Mouse (Mus musculus) Muller cell, postnatal 12 days (primary cell): ENCODE data around the gene Evi2a.

Experiments used
- DNase-seq: peaks from one replicate; pipeline ENCODE4 v3.0.0-alpha.2; 2015; ENCODE audit errors: inconsistent ontology term

Evi2a gene

GRCm38 (mm10) chr11:79530333-79530761 lies at the start of gene Evi2a, which contains the start of gene Evi2:
Gene Evi2a, minus strand, starts transcription at chr11:79530609.
Gene Evi2, minus strand, starts transcription at chr11:79530589.
- no peak for DNase-seq

DNA sequence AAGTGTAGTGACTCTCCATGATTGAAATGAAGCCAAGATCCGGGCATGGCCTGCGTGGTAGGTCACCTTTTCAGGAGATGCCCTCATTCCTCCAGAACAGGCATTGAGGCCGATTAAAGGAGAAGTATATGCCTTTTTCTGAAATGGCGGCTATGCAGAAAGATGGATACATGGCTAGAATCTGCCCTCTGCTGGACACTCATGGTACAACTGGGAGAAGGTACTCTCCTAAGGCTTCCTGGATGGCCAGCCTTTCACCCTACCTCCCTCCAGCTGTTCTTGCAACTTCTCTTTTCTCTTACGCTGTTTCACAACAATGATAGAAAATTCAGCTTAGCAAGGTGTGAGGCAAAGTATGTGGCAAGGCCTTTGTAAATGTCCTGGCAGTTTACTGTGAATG lies 47.3 kb upstream of the Evi2a start:
- DNase-seq: peak; percentile 37

GRCm38 (mm10) chr11:79575383-79576073 lies 45.1 kb upstream of the Evi2a start:
- no peak for DNase-seq

DNA sequence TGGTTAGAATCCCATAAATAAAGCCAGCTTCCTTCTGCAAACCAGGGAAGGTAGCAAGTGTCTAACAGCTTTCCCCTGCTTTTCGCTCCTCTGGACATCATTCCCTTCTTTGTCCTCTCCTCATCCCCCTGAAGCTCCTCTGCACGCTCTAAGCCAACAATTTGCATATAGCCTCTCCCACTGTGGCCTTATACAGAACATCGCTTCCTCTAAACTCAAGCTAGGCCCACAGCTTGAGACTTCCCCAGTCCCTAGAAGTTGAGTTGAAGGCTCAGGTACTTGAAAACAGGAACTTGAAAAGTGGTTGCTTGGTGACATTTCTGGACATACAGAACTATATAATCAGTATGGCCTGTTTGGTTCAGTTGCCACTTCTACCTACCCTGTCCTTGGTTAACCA lies 43.4 kb upstream of the Evi2a start:
- no peak for DNase-seq

- no peak for DNase-seq
Observed at GRCm38 (mm10) chr11:79570319-79570718, 39.9 kb upstream of the Evi2a start.

DNA sequence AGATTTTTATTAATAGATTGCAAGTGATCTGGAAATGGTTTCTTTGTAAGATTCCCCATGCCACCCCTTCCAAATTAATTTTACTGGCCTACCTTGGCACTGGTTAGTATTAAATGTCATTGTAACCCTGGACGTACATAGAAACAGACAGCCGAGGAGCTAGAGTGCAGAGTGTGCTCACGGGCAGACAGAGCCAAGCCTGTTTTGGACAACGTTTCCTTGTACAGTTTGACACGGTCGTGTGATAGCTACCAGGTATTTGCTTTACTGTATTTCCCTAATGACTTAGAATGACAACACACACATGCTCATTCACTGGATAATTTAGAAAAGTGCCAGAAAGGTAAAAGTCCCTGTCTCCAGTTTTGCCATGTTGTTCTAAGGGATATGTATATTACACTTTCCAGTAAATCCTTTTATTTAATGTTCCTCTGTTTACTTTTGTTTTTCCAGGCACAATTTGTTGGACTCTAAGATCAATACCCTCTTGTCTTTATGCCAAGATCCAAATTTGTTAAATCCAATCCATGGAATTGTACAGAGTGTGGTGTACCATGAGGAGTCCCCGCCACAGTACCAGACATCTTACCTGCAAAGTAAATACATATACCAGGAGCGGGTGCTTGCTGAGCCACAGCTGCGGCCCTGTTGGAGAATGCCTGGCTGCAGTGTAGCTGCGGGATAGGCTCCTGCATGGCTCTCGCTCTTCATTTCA lies 37.9 kb upstream of the Evi2a start:
- DNase-seq: no peak

- DNase-seq: no peak
Observed at GRCm38 (mm10) chr11:79566947-79567346, 36.5 kb upstream of the Evi2a start.

- no peak for DNase-seq
Observed at GRCm38 (mm10) chr11:79563493-79563892, 33.1 kb upstream of the Evi2a start.

GRCm38 (mm10) chr11:79560536-79560935 lies 30.1 kb upstream of the Evi2a start:
- DNase-seq: no peak

GRCm38 (mm10) chr11:79552622-79553021 lies 22.2 kb upstream of the Evi2a start:
- no peak for DNase-seq

DNA sequence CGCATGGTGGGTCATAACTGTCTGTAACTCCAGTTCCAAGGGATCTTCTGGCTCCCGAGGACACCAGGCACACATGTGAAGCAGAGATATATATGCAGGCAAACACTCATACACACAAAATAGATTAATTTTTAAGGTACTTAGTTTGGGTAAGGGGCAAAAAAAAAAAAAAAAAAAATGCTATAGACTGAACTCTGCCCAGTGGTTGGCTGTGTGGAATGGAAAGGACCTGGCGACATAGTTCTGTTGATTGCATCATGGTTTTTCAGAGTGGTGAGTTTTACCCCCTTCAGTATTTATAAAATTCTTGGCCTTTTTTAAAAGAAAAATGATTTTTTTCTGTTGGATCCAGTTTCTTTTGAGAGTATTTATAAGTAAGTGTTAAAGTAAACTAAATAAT lies 5.9 kb upstream of the Evi2a start:
- no peak for DNase-seq

- DNase-seq: no peak
Observed at GRCm38 (mm10) chr11:79535554-79535953, 5.1 kb upstream of the Evi2a start.

- peak; percentile 87 for DNase-seq
Observed at GRCm38 (mm10) chr11:79533950-79534690, 3.7 kb upstream of the Evi2a start.

DNA sequence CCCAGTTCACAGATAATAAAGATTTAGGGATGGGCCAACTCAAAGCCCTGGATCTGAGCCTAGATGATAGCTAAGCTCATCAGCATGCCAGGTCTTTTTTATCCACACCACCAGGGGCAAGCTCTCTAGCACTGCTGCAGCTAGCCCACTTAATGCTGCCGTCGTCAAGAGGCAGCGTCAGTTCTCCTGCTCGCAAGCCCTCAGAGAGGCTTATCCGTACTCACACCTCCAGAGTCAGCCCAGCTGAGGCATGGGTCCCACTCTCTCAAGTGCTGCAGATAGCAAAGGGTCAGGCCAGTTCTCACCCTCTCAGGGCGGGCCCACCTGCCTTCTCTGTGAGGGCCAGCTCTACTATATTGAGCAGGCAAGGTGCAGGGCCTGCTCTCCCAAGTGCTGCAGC lies 2.9 kb upstream of the Evi2a start:
- no peak for DNase-seq

DNA sequence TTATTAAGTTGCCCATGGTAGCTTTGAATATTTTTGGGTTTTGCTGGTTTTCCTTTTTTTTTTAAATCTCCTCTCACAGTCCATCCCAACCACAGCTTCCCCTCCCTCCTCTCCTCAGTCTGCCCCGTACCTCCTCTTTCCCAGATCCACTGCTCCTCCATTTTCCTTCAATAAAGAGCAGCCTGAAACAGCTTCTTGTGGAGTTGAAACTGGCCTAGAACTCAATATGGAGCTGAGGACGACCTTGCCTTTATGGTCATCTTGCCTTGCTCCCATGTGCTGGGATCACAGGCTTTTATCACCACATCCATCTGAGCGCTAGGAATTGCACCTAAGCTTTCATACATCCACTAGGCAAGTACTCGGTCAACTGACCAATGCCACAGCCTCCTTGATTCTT lies 1.1 kb upstream of the Evi2a start:
- no peak for DNase-seq

GRCm38 (mm10) chr11:79530774-79531173 lies 365 bp upstream of the Evi2a start:
- no peak for DNase-seq

DNA sequence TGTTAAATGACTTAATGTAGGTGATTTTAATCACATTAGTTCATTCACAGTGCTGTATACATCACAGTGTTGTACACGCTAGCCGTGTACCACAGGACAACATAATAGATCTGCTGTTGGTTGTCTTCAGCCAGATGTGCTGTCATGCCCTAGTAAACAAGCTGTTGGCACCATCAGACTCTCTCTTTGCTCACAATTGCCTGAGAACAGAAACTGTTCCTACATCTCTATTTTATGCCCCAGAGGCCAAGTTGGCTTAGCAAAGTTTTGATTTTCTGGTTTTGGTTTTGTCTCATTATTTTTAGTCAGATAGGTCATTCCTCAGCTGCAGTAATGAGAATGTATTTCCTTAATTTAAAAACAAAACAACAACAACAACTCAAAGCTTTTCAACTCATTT lies 673 bp downstream of the Evi2a start:
- DNase-seq: no peak

DNA sequence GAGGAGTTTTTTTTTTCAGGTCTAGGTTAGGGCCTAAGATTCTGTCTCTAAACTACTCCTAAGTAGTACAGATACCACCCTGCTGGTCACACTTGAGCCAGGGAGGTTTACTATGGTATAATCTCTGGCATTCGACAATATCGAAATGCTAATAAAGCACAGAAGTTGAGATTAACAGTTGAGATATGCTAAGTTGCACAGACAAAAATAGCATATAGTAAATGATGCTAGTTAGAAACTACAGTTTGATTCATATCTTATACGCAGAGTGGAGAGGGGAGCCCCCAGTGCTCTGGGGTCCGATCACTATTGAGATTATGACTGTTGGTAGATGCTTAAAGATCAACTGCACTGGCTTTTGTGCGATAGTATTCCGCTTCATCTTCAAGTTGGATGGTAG lies 1.2 kb downstream of the Evi2a start:
- DNase-seq: no peak

- DNase-seq: no peak
Observed at GRCm38 (mm10) chr11:79528601-79529000, 1.8 kb downstream of the Evi2a start.

DNA sequence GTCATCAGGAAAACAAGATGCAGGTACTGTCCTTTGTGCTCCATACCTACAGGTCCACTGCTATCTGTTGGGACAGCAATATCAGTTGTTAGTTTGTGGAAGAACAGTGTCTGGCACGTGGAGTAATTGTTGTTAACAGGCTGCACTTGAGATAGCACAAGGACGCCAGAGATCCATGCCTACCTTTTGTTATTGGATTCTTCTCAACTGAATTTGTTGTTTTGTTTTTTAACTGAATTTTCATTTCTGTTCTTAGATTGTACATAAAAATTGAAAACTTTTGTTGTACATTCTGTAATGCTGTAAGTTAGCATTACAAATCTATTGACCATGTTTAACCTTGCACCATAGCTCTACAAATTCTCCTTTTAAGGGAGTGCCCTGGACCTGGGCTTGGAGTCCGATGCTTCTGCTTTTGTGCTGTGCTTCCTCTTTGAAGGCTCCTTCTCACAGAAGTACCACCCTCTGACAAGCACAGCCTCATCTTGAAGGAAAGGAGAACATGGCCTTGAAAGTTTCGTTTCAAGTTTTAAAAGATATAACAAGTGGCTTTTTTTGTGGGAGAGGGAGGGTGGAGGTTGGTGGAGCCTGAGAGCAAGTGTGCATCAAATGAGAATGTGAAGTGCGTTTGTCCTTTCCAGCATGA lies 2.5 kb downstream of the Evi2a start:
- DNase-seq: no peak

- DNase-seq: no peak
Observed at GRCm38 (mm10) chr11:79527015-79527738, 3.2 kb downstream of the Evi2a start.
